Mouse (Mus musculus) kidney, postnatal 0 days (tissue): ENCODE measurements around the gene Fgfr2. TPM values are rescaled to one million over a fixed set of nuclear protein-coding genes. Genes with fewer than 3 reads are reported as not detected.
A peak's percentile ranks its signal among the peaks of the same experiment; 100 is the strongest.

Experiments
- ATAC-seq: fragments of 200-750 bp; cut with Nextera tagmentation; replicated peaks from 2 replicates; pipeline ENCODE4 v1.8.0; 2017; ENCODE audit warnings: low read depth, moderate number of reproducible peaks, moderate TSS enrichment, moderate library complexity; ENCODE audit not compliant: low FRiP score
- DNase-seq: peaks from one replicate; pipeline ENCODE4 v3.0.0-alpha.2; 2016; ENCODE audit warnings: low spot score
- H3K27ac ChIP-seq: fragments of 300-500 bp; sonication (generic); 2 replicates; pipeline ENCODE4 v1.5.1; 2014; ENCODE audit warnings: mild to moderate bottlenecking
- H3K27me3 ChIP-seq: fragments of 300-500 bp; sonication (generic); 2 replicates; pipeline ENCODE4 v1.6.1; 2014; ENCODE audit warnings: low read length, mixed read lengths; ENCODE audit not compliant: insufficient read depth
- H3K36me3 ChIP-seq: fragments of 300-500 bp; sonication (generic); 2 replicates; pipeline ENCODE4 v1.6.1; 2014; ENCODE audit warnings: low read length, mixed read lengths; ENCODE audit not compliant: insufficient read depth
- H3K4me1 ChIP-seq: fragments of 300-500 bp; sonication (generic); replicated peaks from 2 replicates; pipeline ENCODE4 v1.6.1; 2014; ENCODE audit warnings: antibody characterized with exemption, low read length, mixed read lengths; ENCODE audit not compliant: insufficient read depth
- H3K4me2 ChIP-seq: fragments of 300-500 bp; sonication (generic); 2 replicates; pipeline ENCODE4 v1.6.1; 2014; ENCODE audit warnings: mild to moderate bottlenecking, low read length, moderate library complexity, mixed read lengths
- H3K4me3 ChIP-seq: fragments of 300-500 bp; sonication (generic); replicated peaks from 2 replicates; pipeline ENCODE4 v1.5.1; 2014; ENCODE audit warnings: low read depth, low read length
- H3K9ac ChIP-seq: fragments of 300-500 bp; sonication (generic); 2 replicates; pipeline ENCODE4 v1.6.1; 2014; ENCODE audit warnings: low read depth, low read length
- H3K9me3 ChIP-seq: fragments of 300-500 bp; sonication (generic); replicated peaks from 2 replicates; pipeline ENCODE4 v1.6.1; 2016; ENCODE audit warnings: low read length, inconsistent platforms, mixed read lengths
- CTCF ChIP-seq: IDR thresholded peaks from 2 replicates; pipeline ENCODE4 v1.5.1; 2016; ENCODE audit warnings: antibody characterized with exemption, low read depth, mild to moderate bottlenecking, moderate library complexity
- WGBS: fragments of 180-500 bp; shearing (Covaris S2); extraction: QIAGEN DNeasy Blood & Tissue Kit; methylation state at CpG from one replicate; pipeline ENCODE4 v1.1.7; 2014; 5-methylcytosine and 5-hydroxymethylcytosine counted together
- polyA plus RNA-seq: library from polyadenylated mRNA; unstranded; fragments of >200 nt; fragmentation: Nextera tagmentation; extraction: Ambion mirVana; gene quantifications from 2 replicates; pipeline ENCODE4 v1.2.1, GENCODE M21; 2015

Fgfr2 gene
- polyA plus RNA-seq, 1 experiment from 2014 or later, result 79.8 TPM

- H3K4me3 ChIP-seq, result no peak overlapping the region
- H3K9me3 ChIP-seq, result no peaks in the 10 kb centered on the region
- ATAC-seq, result no peak
- 81% methylated on average over 4 of the region's 4 CpGs for WGBS
- no peaks in the 10 kb centered on the region for H3K36me3 ChIP-seq
- no peak for DNase-seq
- no peak for TF ChIP-seq CTCF
- no peak overlapping the region for H3K4me2 ChIP-seq
- no peak overlapping the region for H3K9ac ChIP-seq
- H3K4me1 ChIP-seq, result peaks cover 18% of the 10 kb centered on the region; the same call in 1 of the 2 replicates
- H3K27me3 ChIP-seq, result peaks cover 20% of the 10 kb centered on the region
- no peak overlapping the region for H3K27ac ChIP-seq
These were observed 2188.5 kb downstream of the Fgfr2 start for GRCm38 (mm10) chr7:130934654-130935053.

GRCm38 (mm10) chr7:130932921-130933320 lies 2190.2 kb downstream of the Fgfr2 start:
- peaks cover 18% of the 10 kb centered on the region; the same call in 1 of the 2 replicates for H3K4me1 ChIP-seq
- TF ChIP-seq CTCF, result no peak
- peaks cover 20% of the 10 kb centered on the region for H3K27me3 ChIP-seq
- ATAC-seq (no peak), DNase-seq (no peak)
- H3K4me2 ChIP-seq, result no peak overlapping the region
- H3K27ac ChIP-seq, result no peak overlapping the region
- H3K9me3 ChIP-seq, result no peaks in the 10 kb centered on the region
- H3K4me3 ChIP-seq, result no peak overlapping the region
- H3K9ac ChIP-seq, result no peak overlapping the region
- H3K36me3 ChIP-seq, result no peaks in the 10 kb centered on the region
- WGBS, result 95% methylated on average over 9 of the region's 9 CpGs

GRCm38 (mm10) chr7:130930401-130930800 lies 2192.7 kb downstream of the Fgfr2 start:
- Histone ChIP-seq H3K27me3 (peaks cover 6% of the 10 kb centered on the region), H3K9ac (no peak overlapping the region), H3K4me3 (no peak overlapping the region), H3K4me1 (0 out of 2 replicates have a peak, but pooled peaks cover 1% of the 10 kb centered on the region), H3K36me3 (no peaks in the 10 kb centered on the region), H3K9me3 (no peaks in the 10 kb centered on the region), H3K4me2 (no peak overlapping the region), H3K27ac (no peak overlapping the region)
- WGBS, result 64% methylated on average over 3 of the region's 3 CpGs
- ATAC-seq (no peak), DNase-seq (no peak)
- peak; percentile 30; the same call in 1 of the 2 replicates for TF ChIP-seq CTCF

- H3K9ac ChIP-seq, result no peak overlapping the region
These were observed 2200.0 kb downstream of the Fgfr2 start for GRCm38 (mm10) chr7:130922981-130923731.

GRCm38 (mm10) chr7:130918260-130918659 lies 2204.9 kb downstream of the Fgfr2 start:
- H3K9ac ChIP-seq, result no peak overlapping the region
- H3K27ac ChIP-seq, result no peak overlapping the region
- no peaks in the 10 kb centered on the region for H3K27me3 ChIP-seq
- WGBS, result 66% methylated on average over 2 of the region's 2 CpGs
- ATAC-seq (no peak), DNase-seq (no peak)
- no peak overlapping the region for H3K4me3 ChIP-seq
- no peaks in the 10 kb centered on the region for H3K36me3 ChIP-seq
- H3K4me1 ChIP-seq, result no peaks in the 10 kb centered on the region
- no peaks in the 10 kb centered on the region for H3K9me3 ChIP-seq
- no peak overlapping the region for H3K4me2 ChIP-seq
- TF ChIP-seq CTCF, result no peak

More at GRCm38 (mm10) chr7:130922981-130923731, 2200.0 kb downstream of the Fgfr2 start:
- 58% methylated on average over 13 of the region's 13 CpGs for WGBS
- Histone ChIP-seq H3K36me3 (no peaks in the 10 kb centered on the region), H3K27me3 (no peaks in the 10 kb centered on the region), H3K9me3 (no peaks in the 10 kb centered on the region), H3K27ac (no peak overlapping the region), H3K4me3 (no peak overlapping the region), H3K4me2 (no peak overlapping the region), H3K4me1 (no peaks in the 10 kb centered on the region)
- no peak for TF ChIP-seq CTCF
- ATAC-seq (no peak), DNase-seq (no peak)

- 33% methylated on average over 5 of the region's 5 CpGs for WGBS
- peak; percentile 87 for DNase-seq
- peaks cover 8% of the 10 kb centered on the region; the same call in 1 of the 2 replicates for H3K36me3 ChIP-seq
These were observed 2208.3 kb downstream of the Fgfr2 start for GRCm38 (mm10) chr7:130914693-130915363.

More at GRCm38 (mm10) chr7:130914693-130915363, 2208.3 kb downstream of the Fgfr2 start:
- Histone ChIP-seq H3K4me1 (no peaks in the 10 kb centered on the region), H3K9ac (no peak overlapping the region), H3K27ac (no peak overlapping the region), H3K4me3 (no peak overlapping the region), H3K27me3 (no peaks in the 10 kb centered on the region), H3K9me3 (no peaks in the 10 kb centered on the region), H3K4me2 (no peak overlapping the region)
- no peak for ATAC-seq
- TF ChIP-seq CTCF, result peak; percentile 88
